Mouse (Mus musculus): ENCODE results near the gene Msrb3. TPM values are rescaled to one million over a fixed set of nuclear protein-coding genes. Genes with fewer than 3 reads are reported as not detected.

Gene Msrb3
- polyA plus RNA-seq, 1 experiment, result 9.4 TPM

GRCm38 (mm10) chr10:120767418-120767817 is 131.5 kb downstream of the Msrb3 start:
- Histone ChIP-seq H3K27me3 (replicated peaks; ENCODE audit: control insufficient read depth, insufficient read depth, low read length) (no peaks in the 10 kb centered on the region), H3K36me3 (ENCODE audit: control insufficient read depth, insufficient read depth, low read length) (no peaks in the 10 kb centered on the region), H3K4me3 (ENCODE audit: insufficient read depth, low read depth, low read length) (no peak overlapping the region), H3K4me1 (ENCODE audit: control insufficient read depth, insufficient read depth, low read length) (no peaks in the 10 kb centered on the region), H3K27ac (ENCODE audit: insufficient read depth, low read depth, low read length) (no peak overlapping the region)
- no peak for DNase-seq
- whole genome bisulfite sequencing, result 95% methylated on average over 3 of the region's 3 CpGs
- TF ChIP-seq CTCF (conservative IDR thresholded peaks at IDR 0.05; ENCODE audit: insufficient read depth, insufficient read length, low read depth, low read length) (no peak), POLR2A (IDR thresholded peaks at IDR 0.05; ENCODE audit: low read depth, low read length) (no peak)

GRCm38 (mm10) chr10:120765398-120765797 is 133.5 kb downstream of the Msrb3 start:
- TF ChIP-seq CTCF (conservative IDR thresholded peaks at IDR 0.05; ENCODE audit: insufficient read depth, insufficient read length, low read depth, low read length), result no peak
- TF ChIP-seq POLR2A (IDR thresholded peaks at IDR 0.05; ENCODE audit: low read depth, low read length), result no peak
- no peak for DNase-seq
- Histone ChIP-seq H3K4me1 (ENCODE audit: control insufficient read depth, insufficient read depth, low read length) (no peaks in the 10 kb centered on the region), H3K4me3 (ENCODE audit: insufficient read depth, low read depth, low read length) (no peak overlapping the region), H3K36me3 (ENCODE audit: control insufficient read depth, insufficient read depth, low read length) (no peaks in the 10 kb centered on the region), H3K27me3 (replicated peaks; ENCODE audit: control insufficient read depth, insufficient read depth, low read length) (no peaks in the 10 kb centered on the region), H3K27ac (ENCODE audit: insufficient read depth, low read depth, low read length) (no peak overlapping the region)
- WGBS, result 91% methylated on average over 11 of the region's 11 CpGs

- Histone ChIP-seq H3K4me3 (ENCODE audit: insufficient read depth, low read depth, low read length) (no peak overlapping the region), H3K4me1 (ENCODE audit: control insufficient read depth, insufficient read depth, low read length) (no peaks in the 10 kb centered on the region), H3K27ac (ENCODE audit: insufficient read depth, low read depth, low read length) (0 out of 2 replicates have a peak overlapping the region, but pooled peaks have one; percentile 0), H3K27me3 (replicated peaks; ENCODE audit: control insufficient read depth, insufficient read depth, low read length) (no peaks in the 10 kb centered on the region), H3K36me3 (ENCODE audit: control insufficient read depth, insufficient read depth, low read length) (no peaks in the 10 kb centered on the region)
- no peak for TF ChIP-seq CTCF (conservative IDR thresholded peaks at IDR 0.05; ENCODE audit: insufficient read depth, insufficient read length, low read depth, low read length)
- no peak for TF ChIP-seq POLR2A (IDR thresholded peaks at IDR 0.05; ENCODE audit: low read depth, low read length)
- 34% methylated on average over 13 of the region's 13 CpGs for WGBS
- peak; percentile 73 for DNase-seq
Observed at GRCm38 (mm10) chr10:120763656-120764466, 135.0 kb downstream of the Msrb3 start.

GRCm38 (mm10) chr10:120762958-120763357 is 135.9 kb downstream of the Msrb3 start:
- H3K27ac ChIP-seq (ENCODE audit: insufficient read depth, low read depth, low read length), result no peak overlapping the region
- H3K4me3 ChIP-seq (ENCODE audit: insufficient read depth, low read depth, low read length), result no peak overlapping the region
- H3K36me3 ChIP-seq (ENCODE audit: control insufficient read depth, insufficient read depth, low read length), result no peaks in the 10 kb centered on the region
- H3K4me1 ChIP-seq (ENCODE audit: control insufficient read depth, insufficient read depth, low read length), result no peaks in the 10 kb centered on the region
- no peak for DNase-seq
- TF ChIP-seq CTCF (conservative IDR thresholded peaks at IDR 0.05; ENCODE audit: insufficient read depth, insufficient read length, low read depth, low read length), result no peak
- H3K27me3 ChIP-seq (replicated peaks; ENCODE audit: control insufficient read depth, insufficient read depth, low read length), result no peaks in the 10 kb centered on the region
- WGBS, result 88% methylated on average over 12 of the region's 12 CpGs

- Histone ChIP-seq H3K4me3 (ENCODE audit: insufficient read depth, low read depth, low read length) (no peak overlapping the region), H3K27me3 (replicated peaks; ENCODE audit: control insufficient read depth, insufficient read depth, low read length) (no peaks in the 10 kb centered on the region)
- WGBS, result 93% methylated on average over 12 of the region's 12 CpGs
Observed at GRCm38 (mm10) chr10:120760679-120761078, 138.2 kb downstream of the Msrb3 start.

GRCm38 (mm10) chr10:120759883-120760282 is 139.0 kb downstream of the Msrb3 start:
- TF ChIP-seq POLR2A (IDR thresholded peaks at IDR 0.05; ENCODE audit: low read depth, low read length) (no peak), CTCF (conservative IDR thresholded peaks at IDR 0.05; ENCODE audit: insufficient read depth, insufficient read length, low read depth, low read length) (no peak)
- no peak overlapping the region for H3K4me3 ChIP-seq (ENCODE audit: insufficient read depth, low read depth, low read length)
- no peaks in the 10 kb centered on the region for H3K27me3 ChIP-seq (replicated peaks; ENCODE audit: control insufficient read depth, insufficient read depth, low read length)
- H3K27ac ChIP-seq (ENCODE audit: insufficient read depth, low read depth, low read length), result no peak overlapping the region
- no peaks in the 10 kb centered on the region for H3K36me3 ChIP-seq (ENCODE audit: control insufficient read depth, insufficient read depth, low read length)
- DNase-seq, result no peak
- WGBS, result 92% methylated on average over 6 of the region's 6 CpGs
- H3K4me1 ChIP-seq (ENCODE audit: control insufficient read depth, insufficient read depth, low read length), result no peaks in the 10 kb centered on the region

More at GRCm38 (mm10) chr10:120760679-120761078, 138.2 kb downstream of the Msrb3 start:
- no peaks in the 10 kb centered on the region for H3K4me1 ChIP-seq (ENCODE audit: control insufficient read depth, insufficient read depth, low read length)
- no peak for TF ChIP-seq CTCF (conservative IDR thresholded peaks at IDR 0.05; ENCODE audit: insufficient read depth, insufficient read length, low read depth, low read length)
- no peak for TF ChIP-seq POLR2A (IDR thresholded peaks at IDR 0.05; ENCODE audit: low read depth, low read length)
- H3K36me3 ChIP-seq (ENCODE audit: control insufficient read depth, insufficient read depth, low read length), result no peaks in the 10 kb centered on the region
- H3K27ac ChIP-seq (ENCODE audit: insufficient read depth, low read depth, low read length), result no peak overlapping the region
- DNase-seq, result no peak

- Histone ChIP-seq H3K4me1 (ENCODE audit: control insufficient read depth, insufficient read depth, low read length) (no peaks in the 10 kb centered on the region), H3K36me3 (ENCODE audit: control insufficient read depth, insufficient read depth, low read length) (no peaks in the 10 kb centered on the region), H3K27me3 (replicated peaks; ENCODE audit: control insufficient read depth, insufficient read depth, low read length) (no peaks in the 10 kb centered on the region), H3K27ac (ENCODE audit: insufficient read depth, low read depth, low read length) (no peak overlapping the region), H3K4me3 (ENCODE audit: insufficient read depth, low read depth, low read length) (no peak overlapping the region)
- 85% methylated on average over 5 of the region's 5 CpGs for WGBS
- DNase-seq, result no peak
- TF ChIP-seq POLR2A (IDR thresholded peaks at IDR 0.05; ENCODE audit: low read depth, low read length), result no peak
- no peak for TF ChIP-seq CTCF (conservative IDR thresholded peaks at IDR 0.05; ENCODE audit: insufficient read depth, insufficient read length, low read depth, low read length)
Observed at GRCm38 (mm10) chr10:120752454-120752853, 146.4 kb downstream of the Msrb3 start.

Measured in kidney, adult 2 months (tissue).